Mouse (Mus musculus): ENCODE results near the gene Tle6. TPM values are rescaled to one million over a fixed set of nuclear protein-coding genes. Genes with fewer than 3 reads are reported as not detected.

Tle6 gene
- polyA plus RNA-seq, 1 experiment from 2014 or later, result 2.5 TPM

- Histone ChIP-seq H3K4me2 (ENCODE audit: low read length) (peak overlapping the region; percentile 85), H3K27ac (ENCODE audit: low read depth, low read length) (no peak overlapping the region), H3K4me1 (ENCODE audit: control insufficient read depth, insufficient read depth, low read length) (peaks cover 39% of the 10 kb centered on the region), H3K27me3 (replicated peaks; ENCODE audit: control insufficient read depth, insufficient read depth, low read length) (peaks cover 26% of the 10 kb centered on the region), H3K9ac (ENCODE audit: low read length) (no peak overlapping the region), H3K9me3 (replicated peaks; ENCODE audit: control insufficient read depth, low read length) (no peaks in the 10 kb centered on the region), H3K36me3 (ENCODE audit: control insufficient read depth, insufficient read depth, low read length) (peaks cover under 1% of the 10 kb centered on the region; the same call in 1 of the 2 replicates), H3K4me3 (ENCODE audit: low read depth, low read length) (0 out of 2 replicates have a peak overlapping the region, but pooled peaks have one; percentile 8)
- ATAC-seq, result no peak; the same call in 1 of the 2 replicates
- DNase-seq (ENCODE audit: low spot score), result no peak
- WGBS, result 2% methylated on average over 9 of the region's 9 CpGs
Measured at GRCm38 (mm10) chr10:81572133-81572671, 28.7 kb downstream of the Tle6 start.

DNA sequence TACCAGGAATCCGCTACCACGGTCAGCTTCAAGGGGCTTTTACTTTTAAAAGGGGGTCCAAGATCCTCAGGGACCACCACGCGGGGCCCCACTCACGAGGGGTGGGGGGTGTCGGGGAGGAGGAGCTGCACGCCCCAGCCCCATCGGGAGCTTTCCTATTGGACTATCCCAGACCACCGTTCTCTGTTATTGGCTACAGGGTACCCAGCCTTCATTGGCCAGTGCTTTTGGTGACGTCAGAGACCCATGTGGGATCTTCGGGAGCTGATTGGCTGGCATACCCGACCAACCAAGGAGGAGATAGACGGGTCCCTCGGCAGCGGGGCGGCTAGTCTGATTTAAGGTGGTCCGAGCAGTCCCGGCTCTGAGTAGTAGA is 29.4 kb downstream of the Tle6 start:
- Histone ChIP-seq H3K4me1 (ENCODE audit: control insufficient read depth, insufficient read depth, low read length) (peaks cover 39% of the 10 kb centered on the region), H3K4me2 (ENCODE audit: low read length) (peak overlapping the region; percentile 85), H3K4me3 (ENCODE audit: low read depth, low read length) (peak overlapping the region; percentile 34), H3K36me3 (ENCODE audit: control insufficient read depth, insufficient read depth, low read length) (peaks cover 6% of the 10 kb centered on the region; the same call in 1 of the 2 replicates), H3K9ac (ENCODE audit: low read length) (no peak overlapping the region), H3K27ac (ENCODE audit: low read depth, low read length) (peak overlapping the region; percentile 85), H3K9me3 (replicated peaks; ENCODE audit: control insufficient read depth, low read length) (no peaks in the 10 kb centered on the region), H3K27me3 (replicated peaks; ENCODE audit: control insufficient read depth, insufficient read depth, low read length) (peaks cover 25% of the 10 kb centered on the region)
- WGBS, result 1% methylated on average over 18 of the region's 18 CpGs
- peak; percentile 94 for ATAC-seq
- peak; percentile 100 for DNase-seq (ENCODE audit: low spot score)

DNA sequence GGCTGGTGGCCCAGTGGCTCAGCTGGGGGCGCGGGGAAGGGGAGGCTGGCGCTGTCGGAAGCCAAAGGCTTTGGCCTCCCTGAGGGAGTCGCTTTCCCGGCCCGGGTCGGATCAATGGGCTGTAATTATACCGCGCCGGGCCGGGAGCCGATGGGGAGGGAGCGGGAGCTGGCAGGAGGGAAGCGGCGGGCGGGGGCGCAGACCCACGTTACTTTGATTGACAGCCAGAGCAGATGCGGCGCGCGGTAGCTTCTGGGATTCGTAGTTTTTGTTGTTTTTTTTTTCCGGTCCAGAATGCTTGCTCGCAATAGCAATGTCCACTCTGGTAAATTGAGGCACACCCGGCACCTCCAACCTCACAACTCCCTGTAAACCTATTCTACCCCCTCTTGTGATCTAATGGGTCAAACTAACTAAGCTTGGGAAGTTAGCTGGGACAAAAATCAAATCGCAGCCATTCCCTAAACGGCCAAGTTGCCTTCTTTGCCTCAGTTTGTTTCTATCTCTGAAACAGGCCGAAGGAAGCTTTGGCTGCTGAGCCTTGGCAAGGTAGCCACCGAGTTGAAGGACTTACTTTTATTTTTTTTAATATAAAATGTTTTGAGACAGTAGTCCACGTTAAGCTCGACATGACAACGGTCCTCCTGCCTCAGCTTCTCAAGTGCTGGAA is 29.9 kb downstream of the Tle6 start:
- H3K4me2 ChIP-seq (ENCODE audit: low read length), result peak overlapping the region; percentile 85
- no peaks in the 10 kb centered on the region for H3K9me3 ChIP-seq (replicated peaks; ENCODE audit: control insufficient read depth, low read length)
- H3K27ac ChIP-seq (ENCODE audit: low read depth, low read length), result peak overlapping the region; percentile 85
- peak; percentile 98 for DNase-seq (ENCODE audit: low spot score)
- H3K4me1 ChIP-seq (ENCODE audit: control insufficient read depth, insufficient read depth, low read length), result peaks cover 39% of the 10 kb centered on the region
- peaks cover 10% of the 10 kb centered on the region for H3K36me3 ChIP-seq (ENCODE audit: control insufficient read depth, insufficient read depth, low read length)
- WGBS, result under 1% methylated on average over 34 of the region's 34 CpGs
- H3K27me3 ChIP-seq (replicated peaks; ENCODE audit: control insufficient read depth, insufficient read depth, low read length), result peaks cover 24% of the 10 kb centered on the region
- H3K9ac ChIP-seq (ENCODE audit: low read length), result peak overlapping the region; percentile 17; the same call in 1 of the 2 replicates
- peak; percentile 73 for ATAC-seq
- peak overlapping the region; percentile 34 for H3K4me3 ChIP-seq (ENCODE audit: low read depth, low read length)

DNA sequence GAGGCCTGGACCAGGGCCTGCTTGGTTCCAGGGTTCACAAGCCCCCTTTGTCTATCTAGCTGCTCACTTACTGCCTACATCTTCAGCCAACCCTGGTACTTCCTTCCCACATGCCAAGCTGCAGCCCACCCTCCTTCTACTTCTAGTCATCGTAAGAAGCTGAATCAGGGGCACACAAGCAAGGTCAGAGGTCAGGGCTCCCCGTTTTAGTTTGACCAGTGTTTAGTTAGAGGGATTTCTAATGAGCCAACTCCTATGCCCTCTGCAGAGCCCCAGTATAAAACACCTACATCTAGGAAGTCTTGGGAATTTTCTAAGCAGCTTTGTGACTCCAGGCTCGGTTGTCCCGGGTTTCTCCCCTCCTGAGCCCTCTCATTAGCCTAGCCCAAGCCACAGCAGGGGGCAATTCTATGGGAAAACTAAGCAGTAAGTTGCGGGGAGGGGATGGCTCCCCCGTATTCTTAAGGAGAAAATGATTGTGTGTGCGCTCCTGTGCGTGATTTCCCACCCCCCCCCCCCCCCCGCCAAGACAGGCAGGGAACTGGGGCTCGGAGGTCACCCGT is 30.6 kb downstream of the Tle6 start:
- peak overlapping the region; percentile 34 for H3K4me3 ChIP-seq (ENCODE audit: low read depth, low read length)
- peak overlapping the region; percentile 85 for H3K4me2 ChIP-seq (ENCODE audit: low read length)
- H3K4me1 ChIP-seq (ENCODE audit: control insufficient read depth, insufficient read depth, low read length), result peaks cover 32% of the 10 kb centered on the region
- ATAC-seq (peak; percentile 16), DNase-seq (ENCODE audit: low spot score) (peak; percentile 85)
- 0 out of 2 replicates have a peak overlapping the region, but pooled peaks have one; percentile 17 for H3K9ac ChIP-seq (ENCODE audit: low read length)
- H3K27me3 ChIP-seq (replicated peaks; ENCODE audit: control insufficient read depth, insufficient read depth, low read length), result peaks cover 25% of the 10 kb centered on the region
- no peaks in the 10 kb centered on the region for H3K9me3 ChIP-seq (replicated peaks; ENCODE audit: control insufficient read depth, low read length)
- 0% methylated on average over 10 of the region's 11 CpGs for WGBS
- H3K36me3 ChIP-seq (ENCODE audit: control insufficient read depth, insufficient read depth, low read length), result peaks cover 17% of the 10 kb centered on the region
- H3K27ac ChIP-seq (ENCODE audit: low read depth, low read length), result peak overlapping the region; percentile 85

- ATAC-seq (no peak), DNase-seq (ENCODE audit: low spot score) (no peak)
- 22% methylated on average over 9 of the region's 9 CpGs for WGBS
- Histone ChIP-seq H3K4me3 (ENCODE audit: low read depth, low read length) (no peak overlapping the region), H3K9me3 (replicated peaks; ENCODE audit: control insufficient read depth, low read length) (no peaks in the 10 kb centered on the region), H3K36me3 (ENCODE audit: control insufficient read depth, insufficient read depth, low read length) (peaks cover 23% of the 10 kb centered on the region), H3K27me3 (replicated peaks; ENCODE audit: control insufficient read depth, insufficient read depth, low read length) (peaks cover 26% of the 10 kb centered on the region), H3K27ac (ENCODE audit: low read depth, low read length) (peak overlapping the region; percentile 85; the same call in 1 of the 2 replicates), H3K9ac (ENCODE audit: low read length) (no peak overlapping the region), H3K4me2 (ENCODE audit: low read length) (no peak overlapping the region), H3K4me1 (ENCODE audit: control insufficient read depth, insufficient read depth, low read length) (peaks cover 31% of the 10 kb centered on the region)
Measured at GRCm38 (mm10) chr10:81569507-81570237, 31.2 kb downstream of the Tle6 start.

- H3K9me3 ChIP-seq (replicated peaks; ENCODE audit: control insufficient read depth, low read length), result no peaks in the 10 kb centered on the region
- DNase-seq (ENCODE audit: low spot score), result peak; percentile 78
- H3K27me3 ChIP-seq (replicated peaks; ENCODE audit: control insufficient read depth, insufficient read depth, low read length), result peaks cover 22% of the 10 kb centered on the region
- peak overlapping the region; percentile 66 for H3K27ac ChIP-seq (ENCODE audit: low read depth, low read length)
- peaks cover 36% of the 10 kb centered on the region for H3K4me1 ChIP-seq (ENCODE audit: control insufficient read depth, insufficient read depth, low read length)
- ATAC-seq, result no peak
- peaks cover 31% of the 10 kb centered on the region for H3K36me3 ChIP-seq (ENCODE audit: control insufficient read depth, insufficient read depth, low read length)
- 7% methylated on average over 16 of the region's 16 CpGs for WGBS
- 0 out of 2 replicates have a peak overlapping the region, but pooled peaks have one; percentile 35 for H3K9ac ChIP-seq (ENCODE audit: low read length)
- H3K4me2 ChIP-seq (ENCODE audit: low read length), result 0 out of 2 replicates have a peak overlapping the region, but pooled peaks have one; percentile 14
- no peak overlapping the region for H3K4me3 ChIP-seq (ENCODE audit: low read depth, low read length)
Measured at GRCm38 (mm10) chr10:81568381-81569191, 32.3 kb downstream of the Tle6 start.

DNA sequence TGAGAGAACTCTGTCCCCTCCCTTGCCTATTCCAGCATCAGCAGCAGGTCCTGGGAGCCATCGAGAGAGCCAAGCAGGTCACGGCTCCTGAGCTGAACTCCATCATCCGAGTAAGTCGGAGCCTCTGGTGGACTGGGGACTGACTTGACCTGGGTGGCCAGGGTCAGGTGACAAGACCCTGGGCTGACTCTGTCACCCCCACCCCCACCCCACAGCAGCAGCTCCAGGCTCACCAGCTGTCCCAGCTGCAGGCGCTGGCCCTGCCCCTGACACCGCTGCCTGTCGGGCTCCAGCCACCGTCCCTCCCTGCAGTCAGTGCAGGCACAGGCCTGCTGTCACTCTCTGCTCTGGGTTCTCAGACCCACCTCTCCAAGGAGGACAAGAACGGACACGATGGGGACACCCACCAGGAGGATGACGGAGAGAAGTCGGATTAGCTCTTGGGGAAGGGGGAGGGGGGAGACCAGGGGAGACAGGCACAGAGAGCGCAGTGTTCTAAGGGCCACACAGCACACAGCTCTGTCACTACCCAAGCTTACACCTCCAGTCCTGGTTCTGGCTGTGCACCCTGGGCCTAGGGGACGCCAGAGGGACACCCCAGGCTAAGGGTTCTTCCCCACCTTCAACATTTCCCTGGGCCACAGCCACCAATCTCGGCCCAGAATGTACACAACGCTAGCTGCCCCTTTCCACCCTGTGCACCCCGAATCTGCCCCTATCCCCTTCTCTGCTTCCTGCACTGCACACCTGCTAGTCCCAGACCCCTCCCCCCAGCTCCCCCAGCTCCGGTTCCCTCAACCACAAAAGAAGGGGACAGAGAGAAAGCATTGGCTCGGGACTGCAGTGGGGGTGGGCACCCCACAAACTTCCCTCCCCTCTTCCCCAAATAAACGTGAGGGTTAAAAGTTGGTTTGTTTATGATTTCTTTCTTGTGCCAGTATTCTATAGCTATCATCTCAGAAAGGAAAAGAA is 35.3 kb downstream of the Tle6 start:
- DNase-seq (ENCODE audit: low spot score) (no peak), ATAC-seq (no peak)
- H3K4me1 ChIP-seq (ENCODE audit: control insufficient read depth, insufficient read depth, low read length), result peaks cover 31% of the 10 kb centered on the region
- H3K9me3 ChIP-seq (replicated peaks; ENCODE audit: control insufficient read depth, low read length), result no peaks in the 10 kb centered on the region
- WGBS, result 36% methylated on average over 20 of the region's 20 CpGs
- no peak overlapping the region for H3K9ac ChIP-seq (ENCODE audit: low read length)
- no peak overlapping the region for H3K4me3 ChIP-seq (ENCODE audit: low read depth, low read length)
- H3K27ac ChIP-seq (ENCODE audit: low read depth, low read length), result no peak overlapping the region
- H3K27me3 ChIP-seq (replicated peaks; ENCODE audit: control insufficient read depth, insufficient read depth, low read length), result peaks cover 10% of the 10 kb centered on the region; the same call in 1 of the 2 replicates
- H3K4me2 ChIP-seq (ENCODE audit: low read length), result no peak overlapping the region
- peaks cover 41% of the 10 kb centered on the region for H3K36me3 ChIP-seq (ENCODE audit: control insufficient read depth, insufficient read depth, low read length)

All from forebrain, embryonic 14.5 days (tissue).